Mouse (Mus musculus): ENCODE data around the gene Pla1a. TPM values are rescaled to one million over a fixed set of nuclear protein-coding genes. Genes with fewer than 3 reads are reported as not detected.

The Pla1a gene
- polyA plus RNA-seq, 1 experiment from 2014 or later, result 49.8 TPM

DNA sequence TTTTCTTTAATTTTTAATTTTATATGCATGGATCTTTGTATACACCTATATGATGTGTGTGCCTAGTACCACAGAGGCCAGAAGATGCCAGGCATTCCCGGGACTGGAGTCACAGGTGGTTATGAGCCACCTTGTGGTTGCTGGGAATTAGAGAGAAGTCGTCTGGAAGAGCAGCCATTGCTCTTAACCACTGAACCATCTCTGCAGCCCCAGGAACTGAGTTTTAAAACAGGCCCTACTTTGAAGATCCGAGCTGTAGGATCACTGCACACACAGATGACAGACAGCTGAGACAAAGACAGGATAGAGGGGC, 35.7 kb upstream of the Pla1a start:
- no peak for DNase-seq
- TF ChIP-seq EP300 (IDR thresholded peaks at IDR 0.05; ENCODE audit: low read depth), result no peak
- 0 out of 2 replicates have a peak, but pooled peaks have one; percentile 15 for TF ChIP-seq CTCF (IDR thresholded peaks at IDR 0.05; ENCODE audit: low read depth)

DNA sequence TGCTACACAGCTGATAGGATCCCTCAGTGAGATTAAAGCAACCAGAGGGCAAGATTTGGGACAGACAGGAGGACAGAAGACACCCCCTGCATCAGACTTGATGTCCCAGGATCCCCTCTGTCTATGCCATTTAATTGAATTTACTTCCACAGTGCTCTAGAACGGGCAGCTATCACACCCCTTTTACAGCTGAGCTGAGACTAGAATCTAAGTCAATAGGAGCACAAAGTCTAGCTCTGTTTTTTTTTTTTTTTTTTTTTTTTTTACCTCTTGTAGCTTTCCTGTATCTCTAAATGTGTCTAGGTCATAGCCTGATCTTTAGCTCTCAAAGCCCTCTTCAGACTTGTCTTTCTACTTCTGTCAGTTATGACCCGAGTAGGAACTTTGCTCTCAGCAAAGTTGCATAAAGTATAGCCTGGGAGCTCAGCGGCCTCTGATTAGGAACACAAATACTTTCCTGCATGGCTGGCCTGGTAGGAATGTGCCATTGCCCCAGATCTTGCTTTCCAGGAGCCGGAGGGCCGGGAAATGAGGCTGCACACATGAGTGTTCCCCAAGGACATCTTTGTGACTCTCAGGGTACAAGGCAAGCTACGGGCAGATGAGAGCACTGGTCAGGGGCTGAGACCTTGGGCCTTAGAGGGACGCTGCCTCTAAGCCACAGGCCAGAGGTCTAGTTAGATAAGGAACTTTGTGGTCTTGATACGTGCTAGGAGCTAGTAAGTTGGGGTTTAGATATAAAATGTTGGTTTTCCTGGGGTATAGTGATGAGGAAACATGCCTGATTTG, 35.2 kb upstream of the Pla1a start:
- no peak overlapping the region for H3K4me3 ChIP-seq (ENCODE audit: low read depth, low read length)
- H3K4me2 ChIP-seq (ENCODE audit: low read depth, low read length), result no peak overlapping the region
- no peaks in the 10 kb centered on the region for H3K9me3 ChIP-seq (ENCODE audit: low read length)
- no peak overlapping the region for H3K27ac ChIP-seq (ENCODE audit: low read depth)
- ATAC-seq (no peak), DNase-seq (no peak)
- TF ChIP-seq CTCF (IDR thresholded peaks at IDR 0.05; ENCODE audit: low read depth) (no peak), EP300 (IDR thresholded peaks at IDR 0.05; ENCODE audit: low read depth) (no peak)
- WGBS (ENCODE audit: insufficient replicate concordance), result 53% methylated on average over 8 of the region's 8 CpGs
- no peaks in the 10 kb centered on the region for H3K4me1 ChIP-seq (ENCODE audit: insufficient read depth)
- no peaks in the 10 kb centered on the region for H3K27me3 ChIP-seq (ENCODE audit: insufficient read depth, low read length)
- no peak overlapping the region for H3K9ac ChIP-seq (replicated peaks)
- no peaks in the 10 kb centered on the region for H3K36me3 ChIP-seq (replicated peaks; ENCODE audit: insufficient read depth, low read length)

More for the DNA sequence above, 35.7 kb upstream of the Pla1a start:
- Histone ChIP-seq H3K4me2 (ENCODE audit: low read depth, low read length) (no peak overlapping the region), H3K4me3 (ENCODE audit: low read depth, low read length) (no peak overlapping the region), H3K9me3 (ENCODE audit: low read length) (no peaks in the 10 kb centered on the region), H3K27ac (ENCODE audit: low read depth) (no peak overlapping the region), H3K36me3 (replicated peaks; ENCODE audit: insufficient read depth, low read length) (no peaks in the 10 kb centered on the region), H3K4me1 (ENCODE audit: insufficient read depth) (no peaks in the 10 kb centered on the region), H3K27me3 (ENCODE audit: insufficient read depth, low read length) (no peaks in the 10 kb centered on the region), H3K9ac (replicated peaks) (no peak overlapping the region)
- 35% methylated on average over 3 of the region's 3 CpGs for WGBS (ENCODE audit: insufficient replicate concordance)
- ATAC-seq, result no peak

DNA sequence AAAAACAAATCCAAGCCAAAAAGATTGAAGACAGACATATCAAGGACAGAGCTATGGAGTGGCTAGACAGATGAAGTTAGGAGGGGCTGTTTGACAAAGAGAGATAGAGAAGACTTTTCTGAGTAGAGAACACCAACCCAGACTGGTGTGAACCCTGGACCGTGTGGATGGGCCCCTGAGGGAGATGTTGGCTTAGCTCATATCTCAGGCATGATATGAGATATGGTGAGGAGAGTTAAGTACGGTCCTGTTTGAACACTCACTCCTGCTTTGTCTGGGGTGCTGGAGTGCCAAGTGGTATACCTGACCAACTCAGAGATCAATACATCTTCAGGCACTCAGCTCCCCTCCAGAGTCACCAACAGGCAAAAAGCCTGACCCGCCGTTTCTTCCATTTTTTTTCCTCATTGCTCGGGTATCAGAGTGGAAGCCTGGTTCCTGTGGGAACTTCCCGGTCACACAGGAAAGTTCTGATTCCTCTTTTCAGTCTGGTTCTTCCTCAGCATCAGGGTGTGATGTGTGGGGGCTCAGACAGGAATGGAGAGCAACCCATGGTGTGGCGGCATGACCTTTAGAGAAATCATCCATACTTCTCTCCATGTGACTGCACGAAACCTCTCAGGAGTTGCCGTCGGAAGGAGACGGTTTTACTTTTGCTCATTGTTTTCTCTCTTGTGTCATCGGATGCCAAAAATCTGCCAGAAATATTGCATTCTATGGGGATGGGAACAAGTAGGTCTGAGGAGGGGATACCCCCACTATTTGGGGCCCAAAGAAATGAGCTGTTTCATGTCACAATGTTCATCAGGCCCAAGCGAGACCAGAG, 34.4 kb upstream of the Pla1a start:
- Histone ChIP-seq H3K36me3 (replicated peaks; ENCODE audit: insufficient read depth, low read length) (no peaks in the 10 kb centered on the region), H3K27ac (ENCODE audit: low read depth) (no peak overlapping the region), H3K4me2 (ENCODE audit: low read depth, low read length) (no peak overlapping the region), H3K9ac (replicated peaks) (no peak overlapping the region), H3K27me3 (ENCODE audit: insufficient read depth, low read length) (no peaks in the 10 kb centered on the region), H3K4me3 (ENCODE audit: low read depth, low read length) (no peak overlapping the region), H3K4me1 (ENCODE audit: insufficient read depth) (peaks cover 5% of the 10 kb centered on the region; the same call in 1 of the 2 replicates), H3K9me3 (ENCODE audit: low read length) (no peaks in the 10 kb centered on the region)
- DNase-seq (no peak), ATAC-seq (no peak)
- 70% methylated on average over 13 of the region's 13 CpGs for WGBS (ENCODE audit: insufficient replicate concordance)
- TF ChIP-seq EP300 (IDR thresholded peaks at IDR 0.05; ENCODE audit: low read depth) (no peak), CTCF (IDR thresholded peaks at IDR 0.05; ENCODE audit: low read depth) (no peak)

GRCm38 (mm10) chr16:38466089-38466488, 33.1 kb upstream of the Pla1a start:
- no peak overlapping the region for H3K4me3 ChIP-seq (ENCODE audit: low read depth, low read length)
- WGBS (ENCODE audit: insufficient replicate concordance), result 65% methylated on average over 4 of the region's 4 CpGs
- no peak overlapping the region for H3K9ac ChIP-seq (replicated peaks)
- ATAC-seq (no peak), DNase-seq (no peak)
- H3K9me3 ChIP-seq (ENCODE audit: low read length), result no peaks in the 10 kb centered on the region
- no peak for TF ChIP-seq CTCF (IDR thresholded peaks at IDR 0.05; ENCODE audit: low read depth)
- TF ChIP-seq EP300 (IDR thresholded peaks at IDR 0.05; ENCODE audit: low read depth), result no peak
- H3K27me3 ChIP-seq (ENCODE audit: insufficient read depth, low read length), result no peaks in the 10 kb centered on the region
- H3K36me3 ChIP-seq (replicated peaks; ENCODE audit: insufficient read depth, low read length), result no peaks in the 10 kb centered on the region
- peaks cover 9% of the 10 kb centered on the region; the same call in 1 of the 2 replicates for H3K4me1 ChIP-seq (ENCODE audit: insufficient read depth)
- H3K27ac ChIP-seq (ENCODE audit: low read depth), result no peak overlapping the region
- no peak overlapping the region for H3K4me2 ChIP-seq (ENCODE audit: low read depth, low read length)

GRCm38 (mm10) chr16:38463305-38463704, 30.4 kb upstream of the Pla1a start:
- no peaks in the 10 kb centered on the region for H3K36me3 ChIP-seq (replicated peaks; ENCODE audit: insufficient read depth, low read length)
- DNase-seq (no peak), ATAC-seq (no peak)
- H3K27me3 ChIP-seq (ENCODE audit: insufficient read depth, low read length), result no peaks in the 10 kb centered on the region
- no peaks in the 10 kb centered on the region for H3K9me3 ChIP-seq (ENCODE audit: low read length)
- 89% methylated on average over 5 of the region's 5 CpGs for WGBS (ENCODE audit: insufficient replicate concordance)
- H3K9ac ChIP-seq (replicated peaks), result no peak overlapping the region
- H3K4me3 ChIP-seq (ENCODE audit: low read depth, low read length), result no peak overlapping the region
- H3K27ac ChIP-seq (ENCODE audit: low read depth), result no peak overlapping the region
- no peak for TF ChIP-seq EP300 (IDR thresholded peaks at IDR 0.05; ENCODE audit: low read depth)
- no peak for TF ChIP-seq CTCF (IDR thresholded peaks at IDR 0.05; ENCODE audit: low read depth)
- no peak overlapping the region for H3K4me2 ChIP-seq (ENCODE audit: low read depth, low read length)
- H3K4me1 ChIP-seq (ENCODE audit: insufficient read depth), result peaks cover 13% of the 10 kb centered on the region

DNA sequence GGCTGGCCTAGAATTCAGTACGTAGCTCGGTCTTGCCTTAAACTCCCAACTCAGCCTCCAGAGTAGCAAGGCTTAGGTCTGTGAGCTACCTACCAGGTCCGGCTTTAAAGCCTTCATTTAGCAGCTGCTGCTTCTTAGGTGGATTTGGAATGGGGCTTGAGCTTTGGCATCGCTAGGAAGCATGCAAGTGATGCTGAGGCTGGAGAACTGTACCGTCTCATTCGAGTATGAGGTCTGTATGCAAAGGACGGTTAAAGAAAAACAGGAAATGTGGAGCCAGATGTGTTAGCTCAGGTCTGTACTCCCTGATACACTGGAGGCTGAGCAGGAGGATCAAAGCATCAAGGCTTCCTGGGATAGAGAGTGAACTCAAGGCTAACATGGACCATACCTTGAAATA, 29.2 kb upstream of the Pla1a start:
- no peaks in the 10 kb centered on the region for H3K27me3 ChIP-seq (ENCODE audit: insufficient read depth, low read length)
- no peak overlapping the region for H3K4me3 ChIP-seq (ENCODE audit: low read depth, low read length)
- TF ChIP-seq EP300 (IDR thresholded peaks at IDR 0.05; ENCODE audit: low read depth), result no peak
- TF ChIP-seq CTCF (IDR thresholded peaks at IDR 0.05; ENCODE audit: low read depth), result no peak
- peak overlapping the region; percentile 42; the same call in 1 of the 2 replicates for H3K4me2 ChIP-seq (ENCODE audit: low read depth, low read length)
- H3K4me1 ChIP-seq (ENCODE audit: insufficient read depth), result peaks cover 13% of the 10 kb centered on the region
- no peaks in the 10 kb centered on the region for H3K36me3 ChIP-seq (replicated peaks; ENCODE audit: insufficient read depth, low read length)
- ATAC-seq, result no peak
- no peak for DNase-seq
- 60% methylated on average over 7 of the region's 7 CpGs for WGBS (ENCODE audit: insufficient replicate concordance)
- peak overlapping the region; percentile 44; the same call in 1 of the 2 replicates for H3K27ac ChIP-seq (ENCODE audit: low read depth)
- H3K9ac ChIP-seq (replicated peaks), result no peak overlapping the region
- H3K9me3 ChIP-seq (ENCODE audit: low read length), result no peaks in the 10 kb centered on the region

Data from liver, postnatal 0 days (tissue).